ENCODE assay signal across 16 mouse cellular contexts in genomic region chr13:19094571-19094970, GRCm38 (mm10).
"Had no signal": no experiment of that assay in that cellular context is flagged by ENCODE, and none has a peak within 500 bp of the region (broad histone marks: within the 10 kb centered on the region; RNA-seq: fewer than 3 reads in every experiment).

No protein-coding gene starts in this region.

- H3K4me1 ChIP-seq: kidney, embryonic 15.5 days; liver, embryonic 13.5 days; midbrain, embryonic 15.5 days; neural tube, embryonic 12.5 days; neural tube, embryonic 15.5 days had no signal

- ATAC-seq: midbrain, embryonic 15.5 days had no signal

- H3K36me3 ChIP-seq: kidney, embryonic 15.5 days; liver, embryonic 13.5 days; midbrain, embryonic 15.5 days; neural tube, embryonic 12.5 days had no signal

- DNase-seq: kidney, postnatal 10 days; kidney, postnatal 36 days; layer of hippocampus, postnatal 36 days; liver, embryonic 13.5 days; lung, adult 2 months; lung, postnatal 14 days; lung, postnatal 4 days; right cerebral cortex, postnatal 4 days; thymus, postnatal 25 days had no signal

- H3K27me3 ChIP-seq: kidney, embryonic 15.5 days; liver, embryonic 13.5 days; midbrain, embryonic 15.5 days; neural tube, embryonic 12.5 days; neural tube, embryonic 15.5 days had no signal

- H3K27ac ChIP-seq: kidney, embryonic 15.5 days; left cerebral cortex, adult 2 months; liver, embryonic 13.5 days; midbrain, embryonic 15.5 days; neural tube, embryonic 12.5 days; neural tube, embryonic 15.5 days; stomach, postnatal 0 days had no signal

- H3K4me3 ChIP-seq: kidney, embryonic 15.5 days; left cerebral cortex, adult 2 months; liver, embryonic 13.5 days; midbrain, embryonic 15.5 days; neural tube, embryonic 12.5 days; neural tube, embryonic 15.5 days had no signal

- H3K9ac ChIP-seq: kidney, embryonic 15.5 days; liver, embryonic 13.5 days; midbrain, embryonic 15.5 days; neural tube, embryonic 12.5 days; neural tube, embryonic 15.5 days had no signal

- H3K9me3 ChIP-seq: kidney, embryonic 15.5 days; liver, embryonic 13.5 days; midbrain, embryonic 15.5 days; neural tube, embryonic 12.5 days; neural tube, embryonic 15.5 days had no signal

- H3K4me2 ChIP-seq: kidney, embryonic 15.5 days; liver, embryonic 13.5 days; midbrain, embryonic 11.5 days; midbrain, embryonic 15.5 days; neural tube, embryonic 12.5 days; neural tube, embryonic 15.5 days had no signal
